Mouse (Mus musculus) lung, postnatal 10 days (tissue): ENCODE results near the gene Nmb.
"Not testable (repeated sequence)": the region's sequence is repeated elsewhere in the genome, so short reads cannot be mapped to it uniquely, and the experiment has no call there.

Source experiments
- DNase-seq: peaks from one replicate; pipeline ENCODE4 v3.0.0; 2021

The Nmb gene

DNA sequence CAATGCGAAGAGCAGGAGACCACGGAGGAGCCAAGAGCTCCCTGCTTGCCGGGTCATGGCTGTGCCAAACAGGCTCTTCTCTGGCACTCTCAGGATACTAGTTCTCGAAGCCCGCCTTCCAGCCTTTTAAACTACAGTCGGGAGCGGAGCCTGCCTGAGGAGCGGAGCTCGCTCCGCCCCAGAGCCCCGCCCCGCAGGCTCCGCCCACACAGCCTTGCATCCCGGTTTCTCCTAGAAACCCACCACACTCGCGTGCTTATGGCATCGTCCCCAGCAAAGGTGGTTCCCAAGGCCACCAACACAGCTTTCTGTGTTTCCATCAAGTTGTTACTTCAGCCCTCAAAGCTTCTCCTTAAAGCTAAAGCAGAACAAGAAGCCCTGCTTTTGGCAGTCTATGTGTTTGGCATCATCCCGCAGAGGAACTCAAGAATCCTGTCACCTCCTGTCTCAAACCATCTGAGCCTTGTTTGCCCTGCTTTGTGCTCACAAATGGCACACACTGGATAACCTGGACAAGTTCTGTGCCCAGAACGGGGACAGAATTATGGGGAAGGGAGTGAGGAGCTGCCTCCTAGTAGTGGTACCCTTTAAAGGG, at the start of gene Nmb:
Nmb (minus strand) TSS at position 156 of the 595 bp plus-strand sequence.
- DNase-seq = peak; percentile 88

DNA sequence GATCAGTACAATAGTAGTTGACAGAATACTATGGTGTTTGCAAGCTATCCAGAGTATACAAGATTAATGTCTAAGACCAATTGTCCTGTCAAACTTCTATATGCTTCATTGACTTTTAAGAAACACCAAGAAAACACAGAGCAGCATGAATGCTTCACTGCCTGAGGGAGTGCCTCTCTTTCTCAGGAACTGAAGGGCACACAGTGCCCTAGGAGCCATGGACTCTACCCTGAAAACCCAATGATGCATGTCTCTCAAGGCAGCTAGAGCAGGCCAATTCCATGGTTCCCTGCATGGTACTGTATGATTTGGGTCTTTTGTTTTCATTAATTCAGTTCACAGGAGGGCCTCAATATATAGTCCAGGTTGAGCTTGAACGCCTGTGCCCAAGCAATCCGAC, 49.4 kb upstream of the Nmb start:
- no peak for DNase-seq

DNA sequence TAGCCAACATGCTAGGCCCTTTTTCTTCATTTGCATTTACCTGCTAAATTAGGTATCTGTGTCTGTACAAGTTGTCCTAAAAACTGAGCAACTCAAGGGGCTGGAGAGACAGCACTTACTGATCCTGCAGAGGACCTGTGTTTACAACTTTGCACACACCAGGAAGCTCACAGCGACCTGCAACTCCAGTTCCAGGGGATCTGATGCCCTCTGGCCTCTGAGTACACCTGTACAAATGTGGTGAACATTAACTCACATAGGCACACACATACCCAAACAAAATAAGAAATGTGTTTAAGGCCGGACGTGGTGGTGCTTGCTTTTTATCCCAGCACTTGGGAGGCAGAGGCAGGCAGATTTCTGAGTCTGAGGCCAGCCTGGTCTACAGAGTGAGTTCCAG, 47.3 kb upstream of the Nmb start:
- DNase-seq = no peak

- no peak for DNase-seq
Observed at GRCm38 (mm10) chr7:80951461-80951860, 46.6 kb upstream of the Nmb start.

GRCm38 (mm10) chr7:80947445-80948350, 42.8 kb upstream of the Nmb start, which contains the start of gene Sec11a:
Gene Sec11a, minus strand, starts transcription at chr7:80947780.
- DNase-seq = peak; percentile 94

- DNase-seq = no peak
Observed at GRCm38 (mm10) chr7:80939808-80940207, 34.9 kb upstream of the Nmb start.

DNA sequence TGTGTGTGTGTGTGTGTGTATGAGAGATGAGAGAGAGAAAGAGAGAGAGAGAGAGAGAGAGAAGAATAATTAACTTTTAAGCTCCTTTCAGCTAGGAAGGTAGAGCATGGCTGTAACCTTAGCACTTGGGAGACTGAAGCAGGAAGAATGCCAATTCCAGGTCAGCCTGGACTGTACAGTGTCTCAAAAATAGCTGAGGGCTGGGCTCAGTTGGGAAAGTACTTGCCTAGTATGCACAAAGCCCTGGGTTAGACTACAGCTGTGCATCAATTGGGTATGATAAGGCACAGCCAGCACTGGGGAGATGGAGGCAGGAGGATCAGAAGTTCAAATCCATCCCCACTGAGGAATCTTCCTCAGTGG, 32.4 kb upstream of the Nmb start:
- not testable (repeated sequence) for DNase-seq

DNA sequence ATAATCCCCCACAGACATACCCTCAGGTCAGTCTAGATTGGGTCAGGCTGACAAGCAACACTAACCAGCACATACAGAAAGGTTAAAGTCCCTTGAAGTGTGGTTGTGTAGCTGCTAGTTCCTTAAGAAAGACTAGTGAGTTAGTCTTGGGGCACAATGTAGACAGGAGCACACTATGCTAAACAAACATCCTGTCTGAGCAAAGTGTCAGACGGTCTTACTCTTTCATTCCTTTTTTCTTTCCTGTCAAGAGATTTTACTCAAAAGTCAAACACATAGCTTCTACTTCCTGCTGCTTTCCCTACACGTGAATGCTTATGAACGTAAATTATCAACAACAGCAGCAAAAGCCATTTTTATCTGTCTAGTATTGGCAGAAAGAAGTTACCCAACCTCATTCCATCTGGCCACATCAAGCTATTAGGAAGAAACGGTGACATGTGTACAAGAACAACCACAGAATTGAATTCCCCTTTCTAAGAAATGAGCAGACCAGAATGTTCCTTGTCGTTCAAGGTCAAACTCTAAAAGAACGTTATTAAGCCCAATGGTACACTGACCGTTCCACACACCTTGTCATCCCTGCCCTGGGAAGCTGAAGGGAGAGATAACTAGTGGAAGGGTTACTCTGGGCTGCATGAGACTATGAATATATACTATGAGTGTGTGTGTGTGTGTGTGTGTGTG, 31.9 kb upstream of the Nmb start:
- DNase-seq = not testable (repeated sequence)

DNA sequence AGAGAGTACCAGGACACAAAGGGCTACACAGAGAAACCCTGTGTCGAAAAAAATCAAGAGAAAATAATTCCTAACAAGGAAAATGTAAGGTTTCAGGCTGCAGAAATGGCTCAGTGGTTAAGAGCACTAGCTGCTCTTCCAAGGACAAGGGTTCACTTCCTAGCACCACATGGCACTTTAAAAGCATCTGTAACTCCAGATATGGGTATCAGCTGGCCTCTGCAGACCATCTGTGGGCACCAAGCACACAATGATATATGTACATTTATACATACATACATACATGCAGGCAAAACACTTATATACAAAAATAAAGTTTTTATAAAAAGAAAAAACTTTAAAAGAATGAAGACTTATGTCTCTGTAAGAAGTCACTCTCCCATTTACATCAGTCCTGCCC, 31.0 kb upstream of the Nmb start:
- no peak for DNase-seq

- no peak for DNase-seq
Observed at GRCm38 (mm10) chr7:80932777-80933176, 27.9 kb upstream of the Nmb start.

DNA sequence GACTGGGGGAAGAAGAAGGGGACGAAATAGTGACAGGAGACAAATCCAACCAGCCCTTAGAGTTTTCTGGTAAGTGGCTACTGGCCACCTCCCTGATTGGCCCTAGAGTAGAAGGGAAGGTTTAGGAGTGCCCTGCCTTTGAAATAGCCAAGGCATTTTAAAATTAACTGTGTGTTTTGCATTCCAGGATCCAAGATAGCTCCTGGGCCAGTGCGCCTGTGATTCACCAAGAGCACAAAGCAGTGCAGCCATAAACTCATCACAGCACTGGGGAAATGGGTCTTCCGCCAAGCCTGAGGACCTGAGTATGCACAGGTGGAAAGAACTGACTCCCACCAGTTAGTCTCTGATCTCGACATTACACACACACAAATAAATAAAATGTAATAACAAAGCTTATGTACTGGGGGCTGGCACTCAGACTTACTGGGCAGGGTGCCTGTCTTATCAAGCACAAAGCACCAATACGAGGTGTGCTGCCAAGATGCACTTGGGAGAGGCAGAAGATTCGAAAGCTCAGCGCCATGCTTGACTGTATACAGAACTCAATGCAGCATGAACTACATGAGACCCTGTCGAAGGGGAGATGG, 26.8 kb upstream of the Nmb start:
- DNase-seq = no peak

DNA sequence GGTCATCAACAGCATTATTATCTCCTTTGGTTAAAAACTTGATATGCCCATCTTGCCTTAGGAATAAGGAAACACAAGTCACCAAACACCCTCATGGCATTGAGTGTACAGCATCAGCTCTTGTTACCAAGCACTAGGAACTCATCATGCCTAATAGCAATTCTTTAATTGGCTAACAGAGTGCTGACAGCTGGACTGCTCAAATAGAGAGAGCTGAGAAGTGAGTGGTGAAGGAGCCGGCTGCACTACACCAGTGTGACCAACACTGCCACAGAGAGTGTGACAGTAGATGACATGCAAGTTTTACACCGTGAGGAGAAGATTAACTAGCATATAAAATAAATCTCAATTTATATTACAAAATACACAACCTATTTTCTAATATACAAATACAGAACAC, 18.3 kb upstream of the Nmb start:
- DNase-seq = no peak

DNA sequence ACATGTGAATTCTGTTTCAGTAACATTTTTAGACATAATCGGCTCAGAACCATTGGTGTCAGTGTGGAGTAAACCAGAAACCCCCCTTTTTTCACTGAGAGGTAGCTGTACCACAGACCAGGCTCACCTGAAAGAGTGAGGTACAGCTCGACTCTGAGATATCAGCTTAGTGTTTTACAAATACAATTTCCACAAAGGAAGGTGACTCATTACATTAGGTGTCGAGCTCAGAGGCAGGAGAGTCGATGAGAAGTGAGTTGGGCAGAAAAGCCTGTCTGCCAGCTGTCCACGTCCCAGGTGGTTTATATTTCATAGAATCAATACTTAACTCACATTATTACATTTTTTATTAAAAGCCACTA, 14.8 kb upstream of the Nmb start:
- no peak for DNase-seq

DNA sequence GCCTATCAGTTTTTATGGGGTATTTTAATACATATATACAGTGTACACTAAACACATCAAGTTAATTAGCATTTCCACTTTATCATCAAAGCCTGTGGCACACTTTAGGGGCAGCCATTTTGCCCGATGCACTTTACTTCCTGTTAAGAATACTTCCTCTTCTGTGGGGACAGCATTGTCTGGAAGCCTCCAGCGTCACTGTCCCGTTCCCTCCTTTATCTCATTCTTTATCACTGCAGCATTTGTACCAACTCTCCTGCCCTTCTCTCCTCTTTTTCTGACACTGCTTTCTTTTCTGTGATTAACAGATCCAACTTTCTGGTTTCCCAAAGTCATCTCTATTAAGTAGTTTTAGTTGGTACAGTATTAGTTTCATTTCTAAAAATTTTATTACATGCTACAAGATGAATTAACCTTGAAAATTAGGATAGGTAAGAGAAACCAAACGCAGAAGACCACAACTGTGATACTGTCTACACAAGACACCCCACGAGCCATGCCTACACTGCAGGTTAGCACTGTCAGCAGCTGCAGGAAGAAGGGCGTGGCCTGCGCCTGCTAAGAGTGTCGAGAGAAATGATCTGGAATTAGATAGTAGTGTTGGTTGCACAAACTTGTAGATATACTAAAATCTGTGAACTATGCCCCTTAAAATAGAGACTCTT, 14.2 kb upstream of the Nmb start:
- no peak for DNase-seq

DNA sequence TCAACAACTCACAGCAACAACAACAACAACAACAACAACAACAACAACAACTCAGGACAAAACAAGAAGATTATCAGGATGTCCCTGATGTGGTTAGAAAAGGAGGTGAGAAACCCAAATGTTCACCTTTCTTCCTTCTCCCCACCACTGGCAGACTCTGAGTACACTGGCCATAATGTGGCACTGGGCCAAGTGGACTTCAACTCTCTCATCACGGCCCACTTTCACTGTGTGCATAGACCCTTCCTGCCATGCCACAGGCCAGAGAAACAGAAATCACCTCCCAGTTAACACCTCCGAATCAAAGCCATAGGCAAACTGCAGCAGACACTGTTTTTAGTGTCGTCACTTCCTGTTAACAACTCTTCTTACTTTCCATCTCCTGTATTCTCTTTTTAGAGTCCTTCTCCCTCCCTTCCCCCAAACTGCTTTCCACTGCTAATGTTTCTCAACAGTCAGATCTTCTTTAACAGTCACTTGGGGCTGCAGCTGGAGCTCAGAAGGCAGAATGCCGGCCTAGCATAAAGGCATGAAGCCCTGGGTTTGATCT, 13.1 kb upstream of the Nmb start:
- DNase-seq = no peak

DNA sequence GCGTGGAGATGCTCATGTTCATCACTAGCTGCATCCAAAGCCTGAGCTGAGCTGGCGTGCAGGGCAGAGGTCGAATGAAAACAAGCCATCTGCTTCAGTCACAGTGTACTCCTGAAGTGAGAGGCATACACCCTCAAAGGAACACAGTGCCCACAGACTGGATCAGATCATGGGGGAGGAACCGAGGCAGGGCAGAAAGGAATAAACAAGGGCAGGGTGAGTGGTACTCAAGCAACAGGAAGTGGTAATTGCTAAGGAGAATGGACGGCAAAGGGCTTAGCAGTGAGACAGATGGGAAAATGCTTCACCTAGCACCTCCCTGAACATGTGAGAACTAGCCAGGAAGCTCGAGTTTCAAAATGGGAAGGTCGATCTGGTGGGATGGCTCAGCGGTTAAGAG, 7.6 kb upstream of the Nmb start:
- no peak for DNase-seq

DNA sequence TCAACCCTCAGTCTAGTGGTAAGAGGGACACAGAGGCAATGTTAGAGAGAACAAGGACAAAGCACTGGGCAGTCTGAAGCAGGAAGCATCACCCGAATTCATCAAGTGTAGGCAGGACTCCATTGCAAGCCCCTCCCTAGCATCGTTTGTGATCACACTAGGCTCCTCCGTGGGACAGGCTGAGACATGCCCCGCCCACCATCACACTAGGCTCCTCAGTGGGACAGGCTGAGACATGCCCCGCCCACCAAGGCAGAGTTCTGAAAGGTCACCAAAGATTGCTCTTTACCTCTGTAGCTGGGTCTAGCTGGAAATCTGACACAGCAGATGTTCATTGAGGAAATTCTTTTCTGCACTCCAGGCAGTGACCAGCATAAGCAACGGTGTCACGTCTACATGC, 6.2 kb upstream of the Nmb start:
- no peak for DNase-seq

DNA sequence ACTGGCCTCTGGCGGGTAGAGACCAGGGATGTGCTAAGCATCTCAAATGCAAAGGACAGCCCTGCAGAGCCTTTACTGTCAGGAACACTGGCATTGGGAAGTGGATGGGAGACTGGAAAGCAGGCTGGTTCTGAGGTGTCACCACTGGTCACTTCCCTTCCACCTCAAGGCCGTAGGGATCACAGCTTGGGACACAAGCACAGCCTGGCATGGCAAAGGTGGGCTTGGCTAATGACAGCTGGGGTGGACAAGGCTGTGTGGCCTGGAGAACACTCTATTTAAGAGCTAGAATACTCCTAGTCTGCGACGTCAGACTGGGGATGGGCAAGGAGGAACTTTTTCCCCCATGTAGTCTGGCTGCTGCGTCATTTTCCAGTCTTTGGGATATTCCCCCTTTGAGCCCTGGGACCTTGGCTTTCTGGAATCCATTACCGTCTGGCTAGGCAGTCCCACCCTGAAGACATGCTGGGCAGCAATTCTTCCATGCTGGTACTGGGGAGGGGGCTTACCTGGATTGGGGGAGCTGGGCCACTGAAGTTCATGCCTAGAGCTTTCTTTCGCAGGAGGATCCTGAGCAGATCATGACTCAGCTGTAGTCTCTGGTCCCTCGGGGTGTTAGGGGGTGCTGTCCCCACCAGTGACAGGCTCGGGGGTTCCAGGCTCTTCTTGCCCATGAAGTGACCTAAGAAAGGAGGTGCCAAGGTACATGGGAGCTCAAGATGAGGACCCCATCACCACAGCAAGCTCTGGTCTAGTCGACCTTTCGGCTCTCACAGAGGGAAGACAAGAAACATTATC, 1.1 kb downstream of the Nmb start:
- DNase-seq = no peak

- peak; percentile 39 for DNase-seq
Observed at GRCm38 (mm10) chr7:80901541-80902274, 3.2 kb downstream of the Nmb start.

- peak; percentile 95 for DNase-seq
Observed at GRCm38 (mm10) chr7:80900944-80901501, 3.9 kb downstream of the Nmb start, which contains the start of gene Wdr73. Gene Wdr73, minus strand, starts transcription at chr7:80901269.

DNA sequence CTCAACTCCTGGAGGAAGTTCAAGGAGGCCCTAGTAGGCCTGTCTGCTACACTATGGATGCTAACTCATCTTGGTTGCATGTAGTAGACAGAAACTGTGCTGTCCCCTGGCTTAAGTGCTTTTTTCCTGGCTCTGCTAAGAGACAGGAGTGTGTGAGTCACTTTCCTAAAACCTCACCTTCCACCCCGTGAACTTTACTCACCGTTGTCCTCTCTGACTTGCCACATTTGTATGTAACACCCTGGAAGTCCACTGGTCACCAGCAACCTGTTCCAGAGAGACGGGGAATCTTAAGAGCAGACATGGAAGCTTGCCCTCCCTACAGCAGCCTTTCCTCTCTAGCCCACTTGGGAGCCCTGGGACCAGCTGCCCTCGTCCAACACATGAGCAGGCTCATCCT, 7.2 kb downstream of the Nmb start:
- no peak for DNase-seq
